Mouse (Mus musculus) left cerebral cortex, adult 6 months (tissue): ENCODE data around the gene Tmem63a. TPM values are rescaled to one million over a fixed set of nuclear protein-coding genes. Genes with fewer than 3 reads are reported as not detected.

Experiments used
- long read RNA-seq, 2 experiments: library from polyadenylated mRNA; unstranded; transcript quantifications; one replicate each; pipeline ENCODE4 v2.0.0; 2019 to 2020
- polyA plus RNA-seq: library from polyadenylated mRNA; unstranded; fragments of <200 nt; fragmentation: Nextera tagmentation; gene quantifications from 2 replicates; pipeline ENCODE4 v1.2.3, GENCODE M21; 2021

Gene Tmem63a
- polyA plus RNA-seq = 18.8 and 20.1 TPM in 2 replicates
- long read RNA-seq, experiment 1, transcript Tmem63a-201 (23 exons, 3,306 nt) = major isoform, 10 of 60 reads
- long read RNA-seq, experiment 1, partial matches to known transcripts = 11 of 60 reads
- long read RNA-seq, experiment 1, other reads (novel, unspliced or antisense) = 39 of 60 reads
- long read RNA-seq, experiment 2, partial matches to known transcripts = 9 of 16 reads
- long read RNA-seq, experiment 2, other reads (novel, unspliced or antisense) = 4 of 16 reads

GRCm38 (mm10) chr1:180942166-180943031 is at the start of gene Tmem63a:
TSS of gene Tmem63a (plus strand) at chr1:180942344.

GRCm38 (mm10) chr1:180892808-180893207 is 49.3 kb upstream of the Tmem63a start, which contains the start of gene Lefty2:
TSS of gene Lefty2 (plus strand) at chr1:180893108.

GRCm38 (mm10) chr1:180904039-180904814 is 37.9 kb upstream of the Tmem63a start, which contains the start of gene Pycr2:
TSS of gene Pycr2 (plus strand) at chr1:180904293.

GRCm38 (mm10) chr1:180934467-180935419 is 7.4 kb upstream of the Tmem63a start, which contains the start of gene Lefty1:
TSS of gene Lefty1 (plus strand) at chr1:180935022.

GRCm38 (mm10) chr1:181020756-181021487 is 78.8 kb downstream of the Tmem63a start, which contains the start of gene Ephx1:
TSS of gene Ephx1 (minus strand) at chr1:181020904.

Other genes starting within 250 kb of the Tmem63a start
- not detected in 2 replicates for gene Mixl1, start 245.3 kb upstream of the Tmem63a start, polyA plus RNA-seq
- 6.0 TPM in 2 replicates for gene Acbd3, start 216.3 kb upstream of the Tmem63a start, polyA plus RNA-seq
- gene H3f3a, start 128.4 kb upstream of the Tmem63a start, polyA plus RNA-seq = 246 and 299 TPM in 2 replicates
- 13.4 and 16.2 TPM in 2 replicates for gene Sde2, start 91.2 kb upstream of the Tmem63a start, polyA plus RNA-seq
- 0.28 and 0.59 TPM in 2 replicates for gene Lefty2, start 49.2 kb upstream of the Tmem63a start, polyA plus RNA-seq
- gene Pycr2, start 38.1 kb upstream of the Tmem63a start, polyA plus RNA-seq = 65.0 and 74.7 TPM in 2 replicates
- gene Lefty1, start 7.3 kb upstream of the Tmem63a start, polyA plus RNA-seq = 2.5 and 2.7 TPM in 2 replicates
- gene Ephx1, start 78.6 kb downstream of the Tmem63a start, polyA plus RNA-seq = 15.9 and 21.4 TPM in 2 replicates
- not detected in 2 replicates for gene 9130409I23Rik, start 108.9 kb downstream of the Tmem63a start, polyA plus RNA-seq
- gene Nvl, start 201.9 kb downstream of the Tmem63a start, polyA plus RNA-seq = 6.7 and 12.6 TPM in 2 replicates
- gene Cnih4, start 202.3 kb downstream of the Tmem63a start, polyA plus RNA-seq = 47.2 and 53.3 TPM in 2 replicates